Mouse (Mus musculus): ENCODE measurements around the gene Cct4. TPM values are rescaled to one million over a fixed set of nuclear protein-coding genes. Genes with fewer than 3 reads are reported as not detected.

Cct4 gene
- polyA plus RNA-seq (2012; ENCODE audit: insufficient read depth, insufficient read length, missing spikeins), result 132 and 134 TPM in 2 replicates

- H3K4me1 ChIP-seq (ENCODE audit: control insufficient read depth, insufficient read depth, low read length), result peaks cover 4% of the 10 kb centered on the region
- peak within 1 kb of the TSS; percentile 69 for H3K27ac ChIP-seq (ENCODE audit: insufficient read depth, low read depth, low read length)
- 0 out of 2 replicates have a peak, but pooled peaks have one; percentile 45 for TF ChIP-seq POLR2A (IDR thresholded peaks at IDR 0.05; ENCODE audit: borderline replicate concordance, low read depth, low read length)
- TF ChIP-seq CTCF (IDR thresholded peaks at IDR 0.05; ENCODE audit: low read depth, low read length), result no peak
- H3K4me3 ChIP-seq (ENCODE audit: insufficient read depth, low read length), result peak within 1 kb of the TSS; percentile 73
These were observed at the start of gene Cct4 for GRCm38 (mm10) chr11:22990393-22991126. Gene Cct4 (plus strand): TSS chr11:22990519.

GRCm38 (mm10) chr11:22949101-22949500 lies 41.2 kb upstream of the Cct4 start:
- Histone ChIP-seq H3K27ac (ENCODE audit: insufficient read depth, low read depth, low read length) (no peak overlapping the region), H3K4me1 (ENCODE audit: control insufficient read depth, insufficient read depth, low read length) (peaks cover 21% of the 10 kb centered on the region), H3K4me3 (ENCODE audit: insufficient read depth, low read length) (no peak overlapping the region)
- no peak for TF ChIP-seq CTCF (IDR thresholded peaks at IDR 0.05; ENCODE audit: low read depth, low read length)
- no peak for TF ChIP-seq POLR2A (IDR thresholded peaks at IDR 0.05; ENCODE audit: borderline replicate concordance, low read depth, low read length)

- peaks cover 25% of the 10 kb centered on the region for H3K4me1 ChIP-seq (ENCODE audit: control insufficient read depth, insufficient read depth, low read length)
- TF ChIP-seq POLR2A (IDR thresholded peaks at IDR 0.05; ENCODE audit: borderline replicate concordance, low read depth, low read length) (no peak), CTCF (IDR thresholded peaks at IDR 0.05; ENCODE audit: low read depth, low read length) (no peak)
- no peak overlapping the region for H3K27ac ChIP-seq (ENCODE audit: insufficient read depth, low read depth, low read length)
- no peak overlapping the region for H3K4me3 ChIP-seq (ENCODE audit: insufficient read depth, low read length)
These were observed 40.2 kb upstream of the Cct4 start for GRCm38 (mm10) chr11:22950131-22950530.

GRCm38 (mm10) chr11:22952668-22953067 lies 37.7 kb upstream of the Cct4 start:
- no peak overlapping the region for H3K4me3 ChIP-seq (ENCODE audit: insufficient read depth, low read length)
- H3K4me1 ChIP-seq (ENCODE audit: control insufficient read depth, insufficient read depth, low read length), result peaks cover 25% of the 10 kb centered on the region
- peak overlapping the region; percentile 11; the same call in 1 of the 2 replicates for H3K27ac ChIP-seq (ENCODE audit: insufficient read depth, low read depth, low read length)
- TF ChIP-seq POLR2A (IDR thresholded peaks at IDR 0.05; ENCODE audit: borderline replicate concordance, low read depth, low read length), result no peak
- no peak for TF ChIP-seq CTCF (IDR thresholded peaks at IDR 0.05; ENCODE audit: low read depth, low read length)

- Histone ChIP-seq H3K27ac (ENCODE audit: insufficient read depth, low read depth, low read length) (no peak overlapping the region), H3K4me3 (ENCODE audit: insufficient read depth, low read length) (no peak overlapping the region), H3K4me1 (ENCODE audit: control insufficient read depth, insufficient read depth, low read length) (peaks cover 20% of the 10 kb centered on the region)
- TF ChIP-seq POLR2A (IDR thresholded peaks at IDR 0.05; ENCODE audit: borderline replicate concordance, low read depth, low read length) (no peak), CTCF (IDR thresholded peaks at IDR 0.05; ENCODE audit: low read depth, low read length) (no peak)
These were observed 34.0 kb upstream of the Cct4 start for GRCm38 (mm10) chr11:22956346-22956745.

GRCm38 (mm10) chr11:22956830-22957229 lies 33.5 kb upstream of the Cct4 start:
- Histone ChIP-seq H3K27ac (ENCODE audit: insufficient read depth, low read depth, low read length) (no peak overlapping the region), H3K4me3 (ENCODE audit: insufficient read depth, low read length) (no peak overlapping the region), H3K4me1 (ENCODE audit: control insufficient read depth, insufficient read depth, low read length) (peaks cover 19% of the 10 kb centered on the region)
- TF ChIP-seq POLR2A (IDR thresholded peaks at IDR 0.05; ENCODE audit: borderline replicate concordance, low read depth, low read length) (no peak), CTCF (IDR thresholded peaks at IDR 0.05; ENCODE audit: low read depth, low read length) (peak; percentile 44)

- no peak overlapping the region for H3K27ac ChIP-seq (ENCODE audit: insufficient read depth, low read depth, low read length)
- no peak overlapping the region for H3K4me3 ChIP-seq (ENCODE audit: insufficient read depth, low read length)
- peaks cover 11% of the 10 kb centered on the region for H3K4me1 ChIP-seq (ENCODE audit: control insufficient read depth, insufficient read depth, low read length)
- TF ChIP-seq CTCF (IDR thresholded peaks at IDR 0.05; ENCODE audit: low read depth, low read length), result peak; percentile 39; the same call in 1 of the 2 replicates
- no peak for TF ChIP-seq POLR2A (IDR thresholded peaks at IDR 0.05; ENCODE audit: borderline replicate concordance, low read depth, low read length)
These were observed 32.4 kb upstream of the Cct4 start for GRCm38 (mm10) chr11:22957791-22958374.

GRCm38 (mm10) chr11:22962101-22962500 lies 28.2 kb upstream of the Cct4 start:
- H3K27ac ChIP-seq (ENCODE audit: insufficient read depth, low read depth, low read length), result no peak overlapping the region
- no peaks in the 10 kb centered on the region for H3K4me1 ChIP-seq (ENCODE audit: control insufficient read depth, insufficient read depth, low read length)
- no peak for TF ChIP-seq POLR2A (IDR thresholded peaks at IDR 0.05; ENCODE audit: borderline replicate concordance, low read depth, low read length)
- TF ChIP-seq CTCF (IDR thresholded peaks at IDR 0.05; ENCODE audit: low read depth, low read length), result no peak
- no peak overlapping the region for H3K4me3 ChIP-seq (ENCODE audit: insufficient read depth, low read length)

- Histone ChIP-seq H3K27ac (ENCODE audit: insufficient read depth, low read depth, low read length) (no peak overlapping the region), H3K4me1 (ENCODE audit: control insufficient read depth, insufficient read depth, low read length) (no peaks in the 10 kb centered on the region), H3K4me3 (ENCODE audit: insufficient read depth, low read length) (no peak overlapping the region)
- TF ChIP-seq POLR2A (IDR thresholded peaks at IDR 0.05; ENCODE audit: borderline replicate concordance, low read depth, low read length), result no peak
- TF ChIP-seq CTCF (IDR thresholded peaks at IDR 0.05; ENCODE audit: low read depth, low read length), result no peak
These were observed 25.9 kb upstream of the Cct4 start for GRCm38 (mm10) chr11:22964401-22964800.

GRCm38 (mm10) chr11:22965503-22965902 lies 24.8 kb upstream of the Cct4 start:
- Histone ChIP-seq H3K4me3 (ENCODE audit: insufficient read depth, low read length) (no peak overlapping the region), H3K4me1 (ENCODE audit: control insufficient read depth, insufficient read depth, low read length) (no peaks in the 10 kb centered on the region), H3K27ac (ENCODE audit: insufficient read depth, low read depth, low read length) (no peak overlapping the region)
- no peak; the same call in 1 of the 2 replicates for TF ChIP-seq CTCF (IDR thresholded peaks at IDR 0.05; ENCODE audit: low read depth, low read length)
- TF ChIP-seq POLR2A (IDR thresholded peaks at IDR 0.05; ENCODE audit: borderline replicate concordance, low read depth, low read length), result no peak
